Mouse (Mus musculus) bone marrow, adult 2 months (tissue): Measurements from ENCODE around the gene H2-Q10. TPM values are rescaled to one million over a fixed set of nuclear protein-coding genes. Genes with fewer than 3 reads are reported as not detected.
"Not testable (repeated sequence)": the region's sequence is repeated elsewhere in the genome, so short reads cannot be mapped to it uniquely, and the experiment has no call there.

Source experiments
- H3K27ac ChIP-seq: fragments of 200-500 bp; 2 replicates; pipeline ENCODE4 v1.5.1; 2012; ENCODE audit warnings: low read depth, mild to moderate bottlenecking, control low read depth, inconsistent platforms, low read length; ENCODE audit not compliant: control insufficient read depth, poor library complexity, insufficient read depth
- H3K4me1 ChIP-seq: fragments of 200-500 bp; 2 replicates; pipeline ENCODE4 v1.6.1; 2011; ENCODE audit warnings: low read length; ENCODE audit not compliant: control insufficient read depth, insufficient read depth
- H3K4me3 ChIP-seq: fragments of 200-500 bp; replicated peaks from 2 replicates; pipeline ENCODE3; 2011; ENCODE audit warnings: mild to moderate bottlenecking, low read depth, low read length, control low read depth; ENCODE audit not compliant: control insufficient read depth
- CTCF ChIP-seq: fragments of 200-500 bp; IDR thresholded peaks from 2 replicates; pipeline ENCODE4 v1.5.1; 2011; ENCODE audit warnings: low read length, control low read depth; ENCODE audit not compliant: control insufficient read depth, insufficient read depth
- POLR2A ChIP-seq: fragments of 200-500 bp; IDR thresholded peaks from 2 replicates; pipeline ENCODE4 v1.6.1; 2011; ENCODE audit warnings: low read depth, mild to moderate bottlenecking, control low read depth, low read length, borderline replicate concordance; ENCODE audit not compliant: control insufficient read depth
- WGBS: fragments of 180-500 bp; shearing (Covaris S2); methylation state at CpG from one replicate; pipeline ENCODE4 v1.1.7; 2018; 5-methylcytosine and 5-hydroxymethylcytosine counted together
- polyA plus RNA-seq: library from polyadenylated mRNA; stranded (reverse); fragments of >200 nt; gene quantifications from 2 replicates; pipeline ENCODE4 v1.2.4, GENCODE M21; 2011; ENCODE audit warnings: low replicate concordance; ENCODE audit not compliant: missing spikeins, insufficient read depth, insufficient read length

Gene H2-Q10
- 28.2 and 68.7 TPM in 2 replicates for polyA plus RNA-seq

DNA sequence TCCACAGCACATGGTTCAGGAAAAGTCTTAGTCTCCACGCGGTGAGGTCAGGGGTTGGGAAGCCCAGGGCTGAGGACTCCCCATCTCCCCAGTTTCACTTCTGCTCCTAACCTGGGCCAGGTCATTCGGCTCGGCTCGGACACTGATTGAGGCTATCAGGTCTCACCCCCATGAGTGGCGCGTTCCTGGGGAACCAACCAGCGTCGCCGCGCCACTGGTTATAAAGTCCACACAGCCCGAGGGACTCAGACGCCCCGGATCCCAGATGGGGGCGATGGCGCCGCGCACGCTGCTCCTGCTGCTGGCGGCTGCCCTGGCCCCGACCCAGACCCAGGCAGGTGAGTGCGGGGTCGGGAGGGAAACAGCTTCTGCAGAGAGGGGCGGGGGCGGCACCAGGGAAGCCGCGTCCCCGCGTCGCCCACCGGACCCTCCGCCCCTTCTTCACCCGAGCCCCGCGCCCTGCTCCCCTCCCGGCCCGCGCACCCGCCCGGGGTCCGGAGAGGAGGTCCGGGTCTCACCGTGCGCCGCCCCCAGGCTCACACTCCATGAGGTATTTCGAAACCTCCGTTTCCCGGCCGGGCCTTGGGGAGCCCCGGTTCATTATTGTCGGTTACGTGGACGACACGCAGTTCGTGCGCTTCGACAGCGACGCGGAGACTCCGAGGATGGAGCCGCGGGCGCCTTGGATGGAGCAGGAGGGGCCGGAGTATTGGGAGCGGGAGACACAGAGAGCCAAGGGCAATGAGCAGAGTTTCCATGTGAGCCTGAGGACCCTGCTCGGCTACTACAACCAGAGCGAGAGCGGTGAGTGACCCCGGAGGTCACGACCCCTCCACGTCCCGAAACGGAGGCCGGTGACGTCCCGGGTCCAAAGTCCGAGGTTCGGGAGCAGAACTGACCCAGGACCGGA lies at the start of gene H2-Q10:
TSS of gene H2-Q10 (plus strand) at position 248 of the 910 bp plus-strand sequence.
- Histone ChIP-seq H3K4me3 (peak within 1 kb of the TSS; percentile 54), H3K4me1 (no peaks in the 10 kb centered on the region), H3K27ac (peak within 1 kb of the TSS; percentile 62)
- TF ChIP-seq POLR2A (no peak), CTCF (no peak)
- WGBS: 4% methylated on average over 72 of the region's 80 CpGs

DNA sequence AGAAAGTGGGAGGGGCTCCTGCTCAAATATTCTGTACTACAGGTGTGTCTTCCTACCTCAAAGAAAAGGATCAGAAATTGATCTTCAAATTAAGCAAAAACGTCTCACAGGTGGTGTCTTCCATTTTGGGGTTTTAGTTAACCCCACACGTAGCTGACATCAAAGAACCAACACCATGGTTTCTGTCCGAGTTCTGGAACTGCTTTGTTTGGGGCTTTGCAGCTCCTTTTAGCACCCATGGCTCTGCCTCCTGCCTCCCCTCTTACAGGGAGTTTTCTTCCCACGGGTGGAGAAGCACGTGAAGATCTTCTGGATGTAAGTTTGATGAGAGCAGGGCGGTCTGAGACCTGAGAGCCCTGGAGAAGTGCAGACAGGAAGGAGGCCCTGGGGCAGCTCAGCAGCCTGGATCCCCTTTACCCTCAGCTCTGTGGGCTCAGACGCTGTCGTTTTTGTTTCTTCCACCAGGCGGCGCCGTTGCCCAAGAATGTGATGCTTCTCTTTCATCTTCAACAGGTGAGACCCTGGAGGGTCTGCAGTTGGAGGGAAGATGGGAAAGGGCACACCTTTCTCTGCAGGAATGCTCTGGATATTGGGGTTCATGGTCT lies 49.6 kb upstream of the H2-Q10 start:
- H3K4me1 ChIP-seq, H3K27ac ChIP-seq, H3K4me3 ChIP-seq: not testable (repeated sequence)
- WGBS: 10% methylated on average over 11 of the region's 11 CpGs
- peak; percentile 59 for TF ChIP-seq CTCF

DNA sequence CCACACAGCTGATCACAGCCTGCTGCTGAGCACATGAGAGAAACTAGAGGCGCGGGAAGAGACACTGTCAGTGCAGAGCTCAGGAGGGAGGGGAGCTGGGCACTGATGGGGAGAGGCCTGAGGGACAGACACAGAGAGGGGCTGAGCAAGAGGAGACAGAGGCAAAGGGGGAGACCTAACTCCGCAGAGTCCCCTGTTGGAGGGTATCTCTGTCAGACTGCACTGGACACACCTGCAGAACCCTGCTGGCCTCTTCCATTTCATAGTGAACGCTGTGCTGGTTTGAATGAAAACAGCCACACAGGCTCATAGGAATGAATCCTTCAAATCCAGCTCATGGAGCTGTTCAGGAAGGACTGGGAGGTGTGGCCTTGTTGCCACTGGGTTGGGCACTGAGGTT lies 48.6 kb upstream of the H2-Q10 start:
- 83% methylated on average over 4 of the region's 4 CpGs for WGBS
- H3K4me3 ChIP-seq, H3K4me1 ChIP-seq, H3K27ac ChIP-seq: not testable (repeated sequence)

DNA sequence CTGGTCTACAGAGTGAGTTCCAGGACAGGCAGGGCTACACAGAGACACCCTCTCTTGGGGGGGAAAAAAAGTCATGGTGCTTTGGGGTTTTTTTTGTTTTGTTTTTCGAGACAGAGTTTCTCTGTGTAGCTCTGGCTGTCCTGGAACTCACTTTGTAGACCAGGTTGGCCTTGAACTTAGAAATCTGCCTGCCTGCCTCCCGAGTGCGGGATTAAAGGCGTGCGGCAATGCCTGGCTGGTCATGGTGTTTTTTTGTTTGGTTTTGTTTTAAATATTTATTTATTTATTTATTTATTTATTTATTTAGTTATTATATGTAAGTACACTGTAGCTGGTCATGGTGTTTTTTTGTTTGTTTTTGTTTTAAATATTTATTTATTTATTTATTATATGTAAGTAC lies 47.5 kb upstream of the H2-Q10 start:
- 85% methylated on average over 5 of the region's 5 CpGs for WGBS
- not testable (repeated sequence) for H3K4me1 ChIP-seq, H3K27ac ChIP-seq, H3K4me3 ChIP-seq

DNA sequence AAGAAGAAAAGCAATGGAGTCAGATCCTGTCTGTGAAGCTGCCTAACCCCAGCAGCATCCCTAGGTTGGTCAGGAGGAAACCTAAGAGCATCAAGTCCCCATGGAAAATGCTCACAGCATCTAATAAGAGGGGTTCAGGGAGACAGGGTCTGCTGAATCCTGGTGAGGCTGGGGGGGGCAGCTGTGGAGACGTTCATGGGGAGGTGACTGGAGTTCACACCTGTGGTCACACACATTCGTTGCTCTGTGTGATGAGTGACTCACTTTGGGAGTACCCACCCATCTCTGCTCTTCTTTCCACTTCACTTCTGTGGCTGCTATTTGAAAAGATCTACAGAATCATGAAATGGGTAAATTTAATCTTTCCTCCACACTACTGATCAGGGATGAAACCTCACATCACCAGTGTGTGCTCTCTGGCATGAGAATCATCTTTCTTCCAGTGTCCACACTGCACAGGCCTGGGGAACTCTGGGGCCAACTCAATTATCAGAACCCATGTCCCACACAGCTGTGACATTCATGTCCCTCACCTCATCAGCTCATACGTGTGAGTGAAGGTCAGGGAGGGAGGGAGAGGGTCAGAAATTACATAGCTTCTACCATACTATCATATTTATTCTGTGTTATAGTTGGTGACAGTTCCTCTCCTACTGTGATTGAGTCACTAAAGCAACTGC lies 46.6 kb upstream of the H2-Q10 start:
- H3K4me1 ChIP-seq, H3K27ac ChIP-seq, H3K4me3 ChIP-seq: not testable (repeated sequence)
- 44% methylated on average over 3 of the region's 3 CpGs for WGBS

DNA sequence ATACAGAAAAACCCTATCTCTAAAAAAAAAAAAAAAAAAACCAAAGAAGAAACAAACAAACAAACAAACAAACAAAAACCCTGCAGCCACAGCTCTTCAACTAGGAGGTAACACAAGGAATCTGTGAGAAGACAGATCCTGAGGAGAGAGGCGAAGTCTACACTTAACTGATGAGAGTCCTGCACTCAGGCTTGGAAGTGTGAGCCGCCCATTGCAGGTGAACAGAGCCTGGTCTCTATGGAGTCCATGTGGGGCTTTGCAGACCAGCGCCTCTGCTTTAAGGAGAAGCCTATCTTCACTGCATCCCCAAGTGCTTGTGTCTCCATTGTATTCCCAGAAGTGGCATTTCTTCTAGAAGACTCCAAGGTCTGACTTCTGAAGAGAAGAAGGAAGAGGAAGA lies 45.8 kb upstream of the H2-Q10 start:
- not testable (repeated sequence) for H3K4me3 ChIP-seq, H3K4me1 ChIP-seq, H3K27ac ChIP-seq
- 68% methylated on average over 3 of the region's 3 CpGs for WGBS

DNA sequence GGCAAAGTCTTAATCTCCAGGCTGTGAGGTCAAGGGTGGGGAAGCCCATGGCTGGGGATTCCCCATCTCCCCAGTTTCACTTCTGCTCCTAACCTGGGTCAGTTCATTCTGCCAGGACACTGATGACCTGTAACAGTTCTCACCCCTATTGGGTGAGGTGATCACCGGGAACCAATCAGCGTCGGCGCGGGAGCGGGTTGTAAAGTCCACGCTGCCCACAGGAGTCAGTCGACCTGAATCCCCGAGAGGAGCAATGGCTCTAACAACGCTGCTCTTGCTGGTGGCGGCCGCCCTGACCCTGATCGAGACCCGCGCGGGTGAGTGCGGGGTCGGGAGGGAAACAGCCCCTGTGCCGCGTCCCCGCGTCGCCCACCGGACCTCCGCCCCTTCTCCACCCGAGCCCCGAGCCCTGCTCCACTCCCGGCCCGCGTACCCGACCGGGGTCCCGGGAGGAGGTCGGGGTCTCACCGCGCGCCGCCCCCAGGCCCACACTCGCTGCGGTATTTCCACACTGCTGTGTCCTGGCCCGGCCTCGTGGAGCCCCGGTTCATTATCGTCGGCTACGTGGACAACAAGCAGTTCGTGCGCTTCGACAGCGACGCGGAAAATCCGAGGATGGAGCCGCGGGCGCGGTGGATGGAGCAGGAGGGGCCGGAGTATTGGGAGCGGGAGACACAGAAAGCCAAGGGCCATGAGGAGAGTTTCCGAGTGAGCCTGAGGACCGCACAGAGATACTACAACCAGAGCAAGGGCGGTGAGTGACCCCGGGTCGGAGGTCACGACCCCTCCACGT lies 45.1 kb upstream of the H2-Q10 start, which contains the start of gene H2-Q6:
TSS of gene H2-Q6 (plus strand) at position 227 of the 793 bp plus-strand sequence.
- peak within 1 kb of the TSS; percentile 69; the same call in 1 of the 2 replicates for H3K27ac ChIP-seq
- WGBS: under 1% methylated on average over 57 of the region's 66 CpGs
- TF ChIP-seq POLR2A: peak; percentile 77; the same call in 1 of the 2 replicates
- peak within 1 kb of the TSS; percentile 70 for H3K4me3 ChIP-seq
- H3K4me1 ChIP-seq: not testable (repeated sequence)

DNA sequence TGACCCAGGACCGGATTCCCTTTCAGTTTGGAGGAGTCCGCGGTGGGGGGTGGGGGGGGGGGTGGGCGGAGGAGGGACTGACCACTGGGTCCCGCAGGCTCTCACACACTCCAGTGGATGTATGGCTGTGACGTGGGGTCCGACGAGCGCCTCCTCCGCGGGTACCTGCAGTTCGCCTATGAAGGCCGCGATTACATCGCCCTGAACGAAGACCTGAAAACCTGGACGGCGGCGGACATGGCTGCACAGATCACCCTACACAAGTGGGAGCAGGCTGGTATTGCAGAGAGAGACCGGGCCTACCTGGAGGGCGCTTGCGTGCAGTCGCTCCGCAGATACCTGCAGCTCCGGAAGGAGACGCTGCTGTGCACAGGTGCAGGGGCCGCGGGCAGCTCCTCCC lies 44.4 kb upstream of the H2-Q10 start:
- peak overlapping the region; percentile 51; the same call in 1 of the 2 replicates for H3K27ac ChIP-seq
- not testable (repeated sequence) for H3K4me1 ChIP-seq
- H3K4me3 ChIP-seq: peak overlapping the region; percentile 65
- WGBS: 25% methylated on average over 28 of the region's 28 CpGs

DNA sequence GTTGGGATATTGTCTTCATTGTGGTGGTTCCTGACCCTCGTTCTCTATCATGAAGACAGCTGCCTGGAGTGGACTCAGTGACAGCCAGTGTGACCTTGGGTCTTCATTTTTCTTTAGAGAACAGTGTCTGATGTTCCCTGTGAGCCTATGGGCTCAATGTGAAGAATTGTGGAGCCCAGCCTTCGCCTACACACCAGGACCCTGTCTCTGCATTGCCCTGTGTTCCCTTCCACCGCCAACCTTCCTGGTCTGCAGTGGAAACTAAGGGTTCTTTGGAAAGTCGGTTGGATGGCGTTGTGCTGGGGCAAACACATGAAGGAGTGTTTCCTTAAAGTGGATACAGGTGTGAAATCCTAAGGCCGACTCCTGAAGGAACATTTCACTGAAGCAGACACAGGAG lies 41.0 kb upstream of the H2-Q10 start:
- not testable (repeated sequence) for H3K4me1 ChIP-seq, H3K27ac ChIP-seq, H3K4me3 ChIP-seq
- 84% methylated on average over 6 of the region's 6 CpGs for WGBS

DNA sequence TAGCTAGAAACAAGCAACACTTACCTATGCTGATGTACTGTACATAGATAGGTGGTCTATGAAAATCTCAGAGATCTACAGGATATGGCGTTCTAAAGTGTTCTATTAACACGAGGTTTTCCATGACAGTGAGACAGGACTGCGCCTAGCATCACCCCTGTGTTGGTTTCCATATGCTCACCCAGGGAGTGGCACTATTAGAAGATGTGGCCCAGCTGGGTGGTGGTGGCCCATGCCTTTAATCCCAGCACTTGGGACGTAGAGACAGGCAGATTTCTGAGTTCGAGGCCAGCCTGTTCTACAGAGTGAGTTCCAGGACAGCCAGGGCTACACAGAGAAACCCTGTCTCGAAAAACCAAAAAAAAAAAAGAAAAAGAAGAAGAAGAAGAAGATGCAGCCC lies 39.2 kb upstream of the H2-Q10 start:
- not testable (repeated sequence) for H3K27ac ChIP-seq, H3K4me1 ChIP-seq, H3K4me3 ChIP-seq
- WGBS: 78% methylated on average over 6 of the region's 6 CpGs

DNA sequence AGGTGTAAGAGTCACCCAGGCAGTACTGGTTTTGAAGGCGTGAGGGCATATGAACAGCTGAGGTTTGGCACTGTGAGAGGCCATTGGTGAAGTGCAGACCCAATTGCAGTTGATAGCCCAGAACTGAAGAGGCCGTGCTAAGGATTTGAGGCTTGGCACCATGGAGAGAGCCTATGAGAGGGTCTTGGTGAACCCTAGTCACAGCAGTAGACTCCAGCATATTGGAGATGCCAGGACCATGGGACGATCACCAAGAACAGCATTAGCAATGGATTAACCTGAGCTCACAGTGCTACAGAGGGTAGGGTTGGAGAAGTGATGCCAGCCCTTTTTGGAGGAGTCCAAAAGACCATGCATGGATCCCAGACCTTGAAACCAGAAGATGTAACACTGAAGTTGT lies 37.7 kb upstream of the H2-Q10 start:
- H3K27ac ChIP-seq, H3K4me3 ChIP-seq, H3K4me1 ChIP-seq: not testable (repeated sequence)
- 73% methylated on average over 3 of the region's 3 CpGs for WGBS
